Mouse (Mus musculus) retina, embryonic 14.5 days (tissue): ENCODE measurements around the gene Ak5.
"Not testable (repeated sequence)": the region's sequence is repeated elsewhere in the genome, so short reads cannot be mapped to it uniquely, and the experiment has no call there.

Source experiments
- DNase-seq: peaks from one replicate; pipeline ENCODE4 v3.0.0-alpha.2; 2015; ENCODE audit warnings: low spot score

The Ak5 gene

GRCm38 (mm10) chr3:152668239-152668638, at the start of gene Ak5:
Ak5 (minus strand) TSS chr3:152668360.
- DNase-seq = no peak

- peak; percentile 94 for DNase-seq
These were observed 46.1 kb upstream of the Ak5 start, which contains the start of gene Pigk for GRCm38 (mm10) chr3:152713991-152714902. Pigk (plus strand) TSS chr3:152714100.

GRCm38 (mm10) chr3:152712957-152713356, 44.8 kb upstream of the Ak5 start:
- DNase-seq = no peak

GRCm38 (mm10) chr3:152709936-152710335, 41.8 kb upstream of the Ak5 start:
- DNase-seq = no peak

DNA sequence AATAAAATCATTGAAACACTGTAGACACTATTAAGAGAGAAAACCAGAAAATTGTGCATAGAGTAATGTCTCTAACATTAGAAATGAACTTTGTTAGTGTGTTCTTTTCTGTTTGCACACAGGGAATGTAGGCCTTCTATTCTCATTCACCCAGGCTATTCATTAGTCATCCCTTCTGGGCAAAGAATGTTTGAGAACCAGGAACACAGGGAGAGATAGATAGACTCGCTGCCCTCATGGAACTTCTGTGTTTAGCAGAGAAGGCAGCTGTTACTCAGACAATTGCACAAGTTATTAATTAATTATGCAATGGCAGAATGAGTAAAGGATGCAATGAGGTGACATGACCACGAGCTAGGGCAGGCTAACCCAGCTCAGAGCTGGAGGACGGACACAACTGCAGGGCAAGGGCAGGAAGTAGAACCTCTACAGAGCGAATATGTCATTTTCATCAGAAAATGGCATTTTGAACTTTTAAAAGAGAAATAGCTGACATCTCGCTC, 39.2 kb upstream of the Ak5 start:
- DNase-seq = no peak

DNA sequence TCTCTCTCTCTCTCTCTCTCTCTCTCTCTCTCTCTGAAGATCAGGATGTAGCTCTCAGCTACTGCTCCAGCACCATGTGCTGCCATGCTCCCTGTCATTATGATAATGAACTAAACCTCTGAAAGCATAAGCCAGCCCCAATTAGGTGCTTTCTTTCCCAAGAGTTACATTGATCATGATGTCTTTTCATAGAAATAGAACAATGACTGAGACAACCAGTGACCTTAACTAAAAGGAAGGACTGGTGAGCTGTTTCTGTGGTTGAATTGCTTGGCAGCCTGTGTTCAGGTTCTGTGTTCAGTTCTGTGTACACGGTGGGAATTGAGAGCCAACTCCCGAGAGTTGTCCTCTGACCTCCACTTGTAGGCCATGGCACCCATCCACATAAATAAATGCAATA, 38.7 kb upstream of the Ak5 start:
- DNase-seq = no peak

DNA sequence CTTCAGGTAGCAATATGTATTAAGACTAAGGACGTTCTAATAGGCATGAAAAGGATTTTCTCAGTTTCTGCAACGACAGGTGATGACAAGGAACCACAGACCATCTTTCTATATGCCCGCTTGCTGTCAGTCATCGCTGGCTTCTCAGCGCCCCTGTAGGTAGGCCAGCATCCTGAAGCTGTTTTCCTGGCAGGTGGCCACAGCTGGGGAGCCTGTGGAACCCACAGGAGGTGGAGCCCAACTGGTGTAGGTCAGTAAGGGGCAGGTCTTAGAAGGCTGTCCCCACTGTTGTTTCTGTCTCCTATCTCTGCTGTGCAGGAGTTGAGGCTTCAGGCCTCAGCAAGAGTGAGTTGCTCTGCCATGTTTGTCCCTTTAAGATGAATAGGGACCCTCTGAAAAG, 37.7 kb upstream of the Ak5 start:
- no peak for DNase-seq

- DNase-seq = no peak
These were observed 34.2 kb upstream of the Ak5 start for GRCm38 (mm10) chr3:152702274-152702843.

GRCm38 (mm10) chr3:152701536-152701935, 33.4 kb upstream of the Ak5 start:
- DNase-seq = not testable (repeated sequence)

DNA sequence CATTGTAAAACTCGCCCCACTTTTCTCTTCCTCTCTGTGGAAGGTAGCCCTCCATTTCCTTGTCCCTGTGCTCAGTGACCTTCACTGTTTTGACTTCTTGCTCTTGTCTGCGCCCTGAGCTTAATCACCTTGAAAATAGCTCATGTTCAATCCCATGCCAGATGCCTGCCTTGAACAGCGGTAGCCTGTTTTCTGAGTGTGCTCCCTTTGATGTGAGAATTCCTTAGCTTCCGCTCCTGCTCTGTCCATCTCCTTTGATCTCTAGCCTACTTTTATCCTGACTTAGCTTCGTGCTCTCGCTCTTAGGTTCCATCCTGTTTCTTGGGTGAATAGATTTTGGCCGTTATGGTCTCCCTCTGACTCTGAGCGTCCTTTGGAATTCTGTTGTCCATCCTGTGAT, 31.1 kb upstream of the Ak5 start:
- no peak for DNase-seq

- DNase-seq = no peak
These were observed 29.9 kb upstream of the Ak5 start for GRCm38 (mm10) chr3:152698017-152698416.

DNA sequence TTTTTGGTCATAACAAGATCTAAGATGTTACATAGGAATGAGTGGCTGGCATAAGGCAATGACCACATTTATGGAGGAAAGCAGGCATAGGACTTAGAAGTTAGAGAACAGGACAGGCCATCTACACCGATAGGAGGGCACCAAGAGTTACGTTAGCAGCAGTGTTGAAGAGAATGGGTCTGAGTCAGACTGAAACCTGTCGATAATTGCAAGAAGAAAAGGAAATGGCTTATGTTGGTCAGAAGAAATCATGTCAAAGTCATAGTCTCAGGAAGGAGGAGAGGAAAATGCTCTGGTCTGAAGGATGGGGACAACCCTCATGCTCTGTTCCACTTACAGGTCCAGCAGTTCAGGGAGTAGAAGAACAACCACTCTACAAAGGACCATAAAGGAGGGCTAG, 26.8 kb upstream of the Ak5 start:
- DNase-seq = no peak

DNA sequence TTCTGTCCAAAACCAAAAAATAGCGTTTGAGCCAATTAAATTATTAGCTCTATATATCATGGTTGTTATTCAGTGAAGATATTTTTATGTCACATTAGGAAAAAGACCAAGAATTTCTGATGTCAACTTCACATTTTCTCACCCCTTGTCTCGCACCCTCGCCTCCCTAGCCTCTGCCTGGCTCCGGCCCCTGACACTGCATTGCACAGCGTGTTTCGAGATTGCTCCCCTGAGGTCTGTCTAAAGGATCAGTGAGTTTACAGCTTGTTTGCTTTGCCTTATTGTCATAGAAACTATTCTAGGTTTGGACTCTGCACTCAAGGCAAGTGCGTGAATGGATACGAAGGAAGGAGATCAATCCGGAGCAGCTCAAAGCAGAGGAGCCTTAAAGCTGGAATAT, 20.9 kb upstream of the Ak5 start:
- no peak for DNase-seq

- no peak for DNase-seq
These were observed 20.4 kb upstream of the Ak5 start for GRCm38 (mm10) chr3:152688532-152688931.

DNA sequence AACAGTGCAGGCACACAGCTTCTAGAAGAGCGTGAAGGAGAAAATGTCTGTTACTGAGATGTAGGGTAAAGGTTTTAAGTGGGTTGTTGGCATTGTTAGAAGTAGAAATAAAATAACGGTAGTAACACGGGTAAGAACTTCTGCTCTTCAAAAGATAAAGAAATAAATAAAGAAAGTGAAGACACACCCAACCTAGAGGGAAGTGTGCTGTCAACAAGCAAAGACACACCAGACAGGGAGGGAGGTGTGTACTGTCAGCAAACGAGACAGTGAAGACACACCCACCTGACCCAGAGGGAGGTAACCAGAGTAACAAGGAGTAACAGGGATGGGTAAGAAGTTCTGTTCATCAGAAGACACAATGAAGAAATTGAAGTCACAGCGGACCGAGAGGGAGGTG, 6.5 kb upstream of the Ak5 start:
- no peak for DNase-seq

DNA sequence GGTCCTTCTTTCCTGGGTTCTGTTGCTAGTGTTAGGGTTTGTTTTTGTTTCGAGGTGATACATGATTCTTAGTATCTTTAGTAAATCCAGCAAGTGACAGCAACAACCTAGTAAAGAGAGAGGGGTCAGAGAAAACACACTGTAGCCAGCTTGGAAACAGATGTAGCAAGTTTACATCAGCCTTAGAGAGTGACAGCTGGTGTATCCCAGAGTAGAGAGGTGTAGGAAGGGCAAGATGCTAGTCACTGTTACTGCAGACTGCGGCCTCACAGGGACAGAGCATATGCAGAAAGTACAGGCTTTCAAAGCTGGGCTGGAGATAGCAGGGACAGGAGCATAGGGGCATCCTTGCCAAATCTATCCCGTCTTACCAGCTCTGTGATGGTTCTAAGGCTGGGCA, 1.6 kb upstream of the Ak5 start:
- no peak for DNase-seq

- no peak for DNase-seq
These were observed 633 bp upstream of the Ak5 start for GRCm38 (mm10) chr3:152668793-152669192.

GRCm38 (mm10) chr3:152667356-152668211, 576 bp downstream of the Ak5 start:
- peak; percentile 55 for DNase-seq

GRCm38 (mm10) chr3:152666991-152667355, 1.2 kb downstream of the Ak5 start:
- peak; percentile 36 for DNase-seq

DNA sequence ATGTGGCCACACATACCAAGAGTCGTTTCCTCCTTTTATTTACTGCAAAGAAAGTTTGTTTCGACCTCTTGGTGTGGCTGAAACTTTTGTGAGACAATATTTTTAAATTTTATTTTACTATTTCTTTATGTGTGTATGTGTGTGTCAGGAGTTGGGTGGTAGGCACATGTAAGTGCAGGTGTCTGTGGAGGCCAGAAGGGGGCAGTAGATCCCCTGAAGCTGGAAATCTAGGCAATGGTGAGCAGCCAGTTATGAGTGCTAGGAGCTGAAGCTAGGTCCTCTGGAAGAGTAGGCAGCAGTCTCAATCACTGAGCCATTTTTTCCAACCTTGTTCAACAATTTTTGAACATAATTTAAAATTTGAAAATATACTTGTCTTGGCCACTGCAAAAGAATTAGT, 9.6 kb downstream of the Ak5 start:
- no peak for DNase-seq

DNA sequence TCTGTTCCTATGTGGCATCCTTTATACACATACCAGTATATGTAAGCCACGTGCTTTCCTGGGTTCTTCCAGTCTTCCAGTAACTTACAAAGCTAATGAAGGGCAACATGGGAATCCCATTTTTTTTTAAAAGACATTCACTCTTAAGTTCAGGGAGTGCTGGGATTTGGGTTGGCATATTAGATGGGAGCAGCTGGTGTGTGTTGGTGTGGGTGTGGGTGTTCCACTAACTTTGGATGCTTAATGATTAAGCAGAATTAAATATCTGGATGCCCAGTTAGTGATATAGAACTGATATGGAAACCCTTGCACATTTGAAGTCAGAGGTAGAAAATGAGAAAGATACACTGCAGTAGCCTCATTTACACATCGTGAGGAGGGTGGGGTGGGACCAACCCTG, 16.2 kb downstream of the Ak5 start:
- no peak for DNase-seq

GRCm38 (mm10) chr3:152644610-152645009, 23.6 kb downstream of the Ak5 start:
- no peak for DNase-seq
